Mouse (Mus musculus) embryo, embryonic 10 days (tissue): Measurements from ENCODE around the gene Cers6.

Source experiments
- DNase-seq: peaks from one replicate; pipeline ENCODE4 v3.0.0-alpha.2; 2015; ENCODE audit warnings: low spot score

The Cers6 gene

GRCm38 (mm10) chr2:69071440-69072235 is 210.4 kb downstream of the Cers6 start:
- DNase-seq = no peak

- DNase-seq = no peak
Observed at GRCm38 (mm10) chr2:69077189-69077588, 215.9 kb downstream of the Cers6 start.

DNA sequence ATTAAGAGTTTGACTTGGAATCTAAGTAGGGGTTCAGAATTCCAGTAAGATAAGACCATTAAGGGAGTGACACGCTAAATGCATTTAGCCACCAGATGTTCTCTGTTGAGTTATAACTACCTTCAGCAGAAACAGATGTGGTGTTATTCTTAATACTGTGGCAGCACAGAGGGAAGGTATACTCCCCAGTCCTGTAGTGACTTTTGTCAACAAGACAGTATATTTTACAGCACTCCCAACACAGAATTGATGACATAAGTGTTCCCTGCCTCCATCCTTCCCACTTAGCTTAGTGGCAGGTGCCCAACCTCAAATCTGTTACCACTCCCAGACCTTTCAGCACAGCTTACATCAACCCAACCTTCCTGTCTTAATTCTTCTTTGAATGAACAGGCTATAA is 219.5 kb downstream of the Cers6 start:
- no peak for DNase-seq

DNA sequence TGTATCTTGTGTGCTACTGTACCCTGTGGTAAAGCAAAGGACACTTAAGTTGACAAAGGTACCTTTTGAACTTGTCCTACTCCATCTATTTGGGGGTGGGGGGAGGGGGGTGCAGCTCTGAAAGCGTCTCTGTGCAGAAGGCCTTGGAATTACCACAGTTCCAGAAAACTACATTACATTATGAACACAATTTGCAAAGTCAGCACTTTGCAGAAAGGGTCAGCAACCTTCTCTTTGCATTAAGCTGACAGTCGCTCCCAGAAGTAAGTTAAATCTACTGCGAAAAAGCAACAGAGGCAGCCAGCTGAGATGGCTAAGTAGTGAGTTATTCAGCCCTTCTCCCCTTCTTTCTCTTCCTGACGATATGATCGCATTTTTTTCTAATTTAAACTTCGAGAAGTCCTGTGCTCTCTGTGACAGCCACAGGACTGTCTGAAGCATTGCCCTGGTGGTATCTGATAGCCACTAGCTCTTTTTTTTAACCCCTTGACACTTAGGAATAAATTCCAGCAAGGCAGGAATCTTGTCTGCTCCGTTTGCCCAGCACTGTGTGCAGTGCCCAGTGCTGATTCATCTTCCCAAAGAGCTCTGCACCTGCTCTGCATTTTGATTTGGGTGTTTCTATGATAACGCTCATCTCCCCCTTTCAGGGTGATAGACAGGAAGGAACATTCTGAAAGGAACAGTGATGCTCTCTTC is 221.4 kb downstream of the Cers6 start:
- no peak for DNase-seq

GRCm38 (mm10) chr2:69083198-69083509 is 221.9 kb downstream of the Cers6 start:
- no peak for DNase-seq

GRCm38 (mm10) chr2:69084416-69084815 is 223.2 kb downstream of the Cers6 start:
- no peak for DNase-seq

- DNase-seq = peak; percentile 29
Observed at GRCm38 (mm10) chr2:69086505-69087260, 225.4 kb downstream of the Cers6 start.

GRCm38 (mm10) chr2:69095836-69096235 is 234.6 kb downstream of the Cers6 start:
- DNase-seq = no peak

DNA sequence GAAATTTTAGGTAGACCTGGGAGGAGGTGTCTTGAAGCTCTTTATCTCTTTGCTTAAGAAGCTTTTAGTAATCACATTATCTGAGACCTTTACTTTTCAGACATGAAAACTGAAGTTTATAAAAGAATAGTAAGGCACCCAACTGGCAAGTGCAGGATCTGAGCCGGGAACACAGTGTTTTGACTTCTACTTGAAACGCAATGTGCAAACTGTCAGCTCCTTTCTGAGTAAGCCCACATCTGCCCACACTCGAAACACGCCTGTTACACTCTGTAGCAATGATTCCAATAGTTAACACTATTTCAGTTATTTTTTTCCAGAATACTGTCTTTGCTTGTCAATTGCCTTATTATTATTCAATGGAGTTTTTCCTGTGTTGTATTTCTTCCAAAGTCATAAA is 235.6 kb downstream of the Cers6 start:
- DNase-seq = no peak

GRCm38 (mm10) chr2:69097526-69097925 is 236.3 kb downstream of the Cers6 start:
- DNase-seq = no peak

GRCm38 (mm10) chr2:69098701-69099100 is 237.5 kb downstream of the Cers6 start:
- DNase-seq = no peak

DNA sequence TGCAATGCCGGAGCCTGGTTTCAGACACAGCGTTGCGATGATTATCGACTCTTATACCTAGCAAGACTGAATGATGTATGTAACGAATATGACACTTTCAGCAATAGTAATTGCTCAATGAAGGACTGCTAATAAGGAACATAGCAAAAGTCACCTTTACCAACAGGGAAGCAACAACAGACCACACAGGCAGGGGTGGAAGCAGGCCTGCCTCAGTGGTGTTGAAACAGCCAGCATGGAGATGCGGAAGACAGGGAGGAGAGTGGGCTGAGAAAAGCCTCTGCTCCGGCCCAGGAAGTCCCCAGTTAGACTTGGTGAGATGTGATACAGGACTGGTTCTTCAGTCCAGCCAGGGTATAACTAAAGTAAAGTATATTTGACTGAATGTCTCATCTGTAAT is 237.9 kb downstream of the Cers6 start:
- no peak for DNase-seq

GRCm38 (mm10) chr2:69100706-69101105 is 239.5 kb downstream of the Cers6 start:
- peak; percentile 82 for DNase-seq

- no peak for DNase-seq
Observed at GRCm38 (mm10) chr2:69103526-69103925, 242.3 kb downstream of the Cers6 start.

- no peak for DNase-seq
Observed at GRCm38 (mm10) chr2:69104511-69105145, 243.4 kb downstream of the Cers6 start.

- DNase-seq = no peak
Observed at GRCm38 (mm10) chr2:69109246-69109645, 248.0 kb downstream of the Cers6 start.

GRCm38 (mm10) chr2:69109710-69110109 is 248.5 kb downstream of the Cers6 start:
- no peak for DNase-seq

DNA sequence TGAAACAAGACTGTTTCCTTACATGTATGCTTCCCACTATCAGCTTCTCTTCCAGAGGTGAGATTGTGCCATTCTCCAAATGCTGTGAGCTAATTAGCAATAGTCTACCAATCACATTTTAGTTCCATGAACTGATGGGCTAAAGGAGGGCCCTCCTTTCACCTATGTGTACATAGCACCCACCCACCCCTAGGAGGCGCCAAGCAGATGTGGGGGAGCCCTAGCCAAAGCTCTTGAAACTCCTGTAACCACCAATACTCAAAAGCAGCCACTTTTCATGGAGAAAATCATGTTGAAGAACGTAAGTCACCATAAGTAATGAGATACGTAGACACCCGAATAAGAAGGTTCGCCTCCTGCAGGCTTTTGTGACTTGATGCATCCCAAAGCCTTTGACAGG is 251.4 kb downstream of the Cers6 start:
- DNase-seq = no peak

- DNase-seq = no peak
Observed at GRCm38 (mm10) chr2:69113829-69114547, 252.7 kb downstream of the Cers6 start.

GRCm38 (mm10) chr2:69115921-69116320 is 254.7 kb downstream of the Cers6 start:
- DNase-seq = no peak

GRCm38 (mm10) chr2:69116767-69117166 is 255.5 kb downstream of the Cers6 start:
- no peak for DNase-seq

DNA sequence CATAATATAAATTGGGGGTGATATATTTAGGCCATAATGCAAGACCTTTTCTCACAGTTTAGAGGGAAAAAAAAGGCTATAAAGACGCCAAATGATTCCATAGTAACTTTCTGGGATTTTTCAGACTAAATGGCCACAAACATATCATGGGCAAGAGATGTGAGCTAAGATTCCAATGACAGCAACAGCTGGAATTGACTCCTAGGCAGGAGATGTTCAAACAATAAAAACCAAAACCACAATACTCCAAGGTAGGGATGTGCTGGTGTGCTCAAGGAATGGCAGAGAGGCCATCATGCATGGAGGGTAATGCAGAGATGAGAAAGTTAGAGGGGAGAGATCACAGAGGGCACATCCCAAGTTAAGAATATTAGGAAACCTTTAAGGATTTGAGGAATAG is 257.8 kb downstream of the Cers6 start:
- no peak for DNase-seq
